Mouse (Mus musculus): ENCODE data around the gene Azi2. TPM values are rescaled to one million over a fixed set of nuclear protein-coding genes. Genes with fewer than 3 reads are reported as not detected.

The Azi2 gene
- polyA plus RNA-seq, 1 experiment: 25.5 TPM

DNA sequence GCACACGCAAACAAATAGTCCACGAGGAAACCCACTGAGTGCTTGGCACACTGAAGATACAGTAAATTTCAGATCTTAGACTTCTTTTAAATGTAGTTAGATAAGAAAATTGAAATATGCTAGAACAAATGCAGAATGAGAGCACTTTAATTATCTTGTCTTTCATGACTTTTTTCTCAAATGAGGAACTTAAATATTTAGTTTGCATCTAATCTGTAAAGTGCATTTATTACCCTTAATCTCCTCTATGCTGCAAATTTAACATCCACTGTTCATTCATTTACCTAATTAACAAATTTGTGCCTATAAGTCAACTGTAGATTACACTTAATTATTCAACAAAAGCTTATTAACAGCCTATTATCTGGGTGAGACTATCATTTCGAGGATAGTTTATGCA is 5.3 kb upstream of the Azi2 start:
- Histone ChIP-seq H3K27me3 (replicated peaks) (no peaks in the 10 kb centered on the region), H3K9me3 (no peaks in the 10 kb centered on the region), H3K4me1 (peaks cover 10% of the 10 kb centered on the region; the same call in 1 of the 2 replicates), H3K4me3 (replicated peaks) (no peak overlapping the region), H3K36me3 (replicated peaks; ENCODE audit: low read length) (no peaks in the 10 kb centered on the region)
- TF ChIP-seq FLI1 (IDR thresholded peaks at IDR 0.05; ENCODE audit: low read length) (no peak), GATA1 (IDR thresholded peaks at IDR 0.05; ENCODE audit: borderline replicate concordance, low read length) (no peak)

- no peaks in the 10 kb centered on the region for H3K9me3 ChIP-seq
- TF ChIP-seq FLI1 (IDR thresholded peaks at IDR 0.05; ENCODE audit: low read length) (no peak), GATA1 (IDR thresholded peaks at IDR 0.05; ENCODE audit: borderline replicate concordance, low read length) (no peak)
- peak overlapping the region; percentile 97 for H3K4me3 ChIP-seq (replicated peaks)
- peaks cover 36% of the 10 kb centered on the region for H3K4me1 ChIP-seq
- no peaks in the 10 kb centered on the region for H3K27me3 ChIP-seq (replicated peaks)
- H3K36me3 ChIP-seq (replicated peaks; ENCODE audit: low read length): peaks cover 24% of the 10 kb centered on the region
Observed at GRCm38 (mm10) chr9:118041022-118041400, 712 bp downstream of the Azi2 start.

GRCm38 (mm10) chr9:118041646-118042045 is 1.3 kb downstream of the Azi2 start:
- H3K4me3 ChIP-seq (replicated peaks): peak overlapping the region; percentile 97
- TF ChIP-seq FLI1 (IDR thresholded peaks at IDR 0.05; ENCODE audit: low read length): no peak
- no peak for TF ChIP-seq GATA1 (IDR thresholded peaks at IDR 0.05; ENCODE audit: borderline replicate concordance, low read length)
- no peaks in the 10 kb centered on the region for H3K9me3 ChIP-seq

GRCm38 (mm10) chr9:118042738-118043137 is 2.4 kb downstream of the Azi2 start:
- Histone ChIP-seq H3K36me3 (replicated peaks; ENCODE audit: low read length) (peaks cover 38% of the 10 kb centered on the region), H3K4me3 (replicated peaks) (no peak overlapping the region), H3K9me3 (no peaks in the 10 kb centered on the region), H3K4me1 (peaks cover 41% of the 10 kb centered on the region), H3K27me3 (replicated peaks) (no peaks in the 10 kb centered on the region)
- TF ChIP-seq FLI1 (IDR thresholded peaks at IDR 0.05; ENCODE audit: low read length) (no peak), GATA1 (IDR thresholded peaks at IDR 0.05; ENCODE audit: borderline replicate concordance, low read length) (no peak)

More at GRCm38 (mm10) chr9:118041646-118042045, 1.3 kb downstream of the Azi2 start:
- peaks cover 28% of the 10 kb centered on the region for H3K36me3 ChIP-seq (replicated peaks; ENCODE audit: low read length)
- H3K4me1 ChIP-seq: peaks cover 36% of the 10 kb centered on the region
- H3K27me3 ChIP-seq (replicated peaks): no peaks in the 10 kb centered on the region

DNA sequence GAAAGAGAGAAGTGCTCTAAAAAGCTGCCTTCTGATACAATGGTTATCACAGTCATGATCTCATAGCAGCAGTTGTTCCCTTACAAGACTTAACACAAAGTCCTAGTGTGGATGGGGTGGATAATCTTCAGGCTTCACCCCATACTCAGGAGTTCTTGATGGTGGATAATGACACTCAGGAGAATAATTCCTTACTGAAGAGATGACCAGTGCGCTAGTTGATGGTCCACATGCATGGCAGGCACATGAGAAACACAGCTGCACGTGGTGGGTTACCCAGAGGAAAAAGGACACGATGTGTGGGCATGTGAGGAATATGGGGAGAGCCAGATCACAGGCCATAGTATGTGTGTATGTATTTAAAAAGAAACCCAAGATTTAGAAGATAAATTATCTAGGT is 3.3 kb downstream of the Azi2 start:
- no peaks in the 10 kb centered on the region for H3K9me3 ChIP-seq
- no peak overlapping the region for H3K4me3 ChIP-seq (replicated peaks)
- H3K27me3 ChIP-seq (replicated peaks): no peaks in the 10 kb centered on the region
- no peak for TF ChIP-seq FLI1 (IDR thresholded peaks at IDR 0.05; ENCODE audit: low read length)
- no peak for TF ChIP-seq GATA1 (IDR thresholded peaks at IDR 0.05; ENCODE audit: borderline replicate concordance, low read length)
- peaks cover 41% of the 10 kb centered on the region for H3K4me1 ChIP-seq
- H3K36me3 ChIP-seq (replicated peaks; ENCODE audit: low read length): peaks cover 47% of the 10 kb centered on the region

GRCm38 (mm10) chr9:118045011-118045533 is 4.8 kb downstream of the Azi2 start:
- H3K4me3 ChIP-seq (replicated peaks): no peak overlapping the region
- H3K36me3 ChIP-seq (replicated peaks; ENCODE audit: low read length): peaks cover 61% of the 10 kb centered on the region
- H3K27me3 ChIP-seq (replicated peaks): no peaks in the 10 kb centered on the region
- no peaks in the 10 kb centered on the region for H3K9me3 ChIP-seq
- H3K4me1 ChIP-seq: peaks cover 38% of the 10 kb centered on the region
- no peak for TF ChIP-seq FLI1 (IDR thresholded peaks at IDR 0.05; ENCODE audit: low read length)
- no peak for TF ChIP-seq GATA1 (IDR thresholded peaks at IDR 0.05; ENCODE audit: borderline replicate concordance, low read length)

GRCm38 (mm10) chr9:118053286-118053685 is 13.0 kb downstream of the Azi2 start:
- Histone ChIP-seq H3K4me1 (peaks cover 9% of the 10 kb centered on the region), H3K36me3 (replicated peaks; ENCODE audit: low read length) (peaks cover 87% of the 10 kb centered on the region)

GRCm38 (mm10) chr9:118059101-118059500 is 18.8 kb downstream of the Azi2 start:
- Histone ChIP-seq H3K36me3 (replicated peaks; ENCODE audit: low read length) (peaks cover 84% of the 10 kb centered on the region), H3K9me3 (no peaks in the 10 kb centered on the region), H3K4me1 (peaks cover 3% of the 10 kb centered on the region; the same call in 1 of the 2 replicates), H3K27me3 (replicated peaks) (no peaks in the 10 kb centered on the region), H3K4me3 (replicated peaks) (no peak overlapping the region)
- TF ChIP-seq FLI1 (IDR thresholded peaks at IDR 0.05; ENCODE audit: low read length) (no peak), GATA1 (IDR thresholded peaks at IDR 0.05; ENCODE audit: borderline replicate concordance, low read length) (no peak)

More at GRCm38 (mm10) chr9:118053286-118053685, 13.0 kb downstream of the Azi2 start:
- no peak overlapping the region for H3K4me3 ChIP-seq (replicated peaks)
- no peaks in the 10 kb centered on the region for H3K9me3 ChIP-seq
- TF ChIP-seq FLI1 (IDR thresholded peaks at IDR 0.05; ENCODE audit: low read length): no peak
- TF ChIP-seq GATA1 (IDR thresholded peaks at IDR 0.05; ENCODE audit: borderline replicate concordance, low read length): no peak
- H3K27me3 ChIP-seq (replicated peaks): no peaks in the 10 kb centered on the region

GRCm38 (mm10) chr9:118070442-118070841 is 30.1 kb downstream of the Azi2 start:
- TF ChIP-seq FLI1 (IDR thresholded peaks at IDR 0.05; ENCODE audit: low read length): no peak
- TF ChIP-seq GATA1 (IDR thresholded peaks at IDR 0.05; ENCODE audit: borderline replicate concordance, low read length): no peak
- no peak overlapping the region for H3K4me3 ChIP-seq (replicated peaks)
- no peaks in the 10 kb centered on the region for H3K27me3 ChIP-seq (replicated peaks)
- H3K9me3 ChIP-seq: no peaks in the 10 kb centered on the region
- H3K4me1 ChIP-seq: peaks cover 26% of the 10 kb centered on the region
- peaks cover 97% of the 10 kb centered on the region for H3K36me3 ChIP-seq (replicated peaks; ENCODE audit: low read length)

DNA sequence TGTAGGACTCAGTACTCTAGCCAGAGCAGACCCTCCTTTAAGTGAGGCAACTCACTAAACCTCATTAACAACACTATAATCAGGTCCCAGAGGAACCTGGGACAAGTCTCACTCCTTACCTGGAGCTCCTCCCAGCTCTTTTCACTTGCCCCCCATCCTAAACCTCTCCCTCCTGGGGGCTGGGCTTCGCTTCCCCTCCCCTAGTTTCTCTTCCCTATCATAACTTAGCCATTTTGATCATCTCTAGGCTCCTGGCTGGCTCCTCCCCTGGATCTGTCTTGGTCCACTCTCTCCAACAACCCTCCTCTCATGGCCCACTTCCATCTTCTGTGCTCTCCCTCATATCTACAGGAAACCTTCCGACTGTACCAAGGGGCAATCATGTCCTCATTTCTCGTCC is 31.0 kb downstream of the Azi2 start:
- Histone ChIP-seq H3K9me3 (no peaks in the 10 kb centered on the region), H3K4me3 (replicated peaks) (no peak overlapping the region), H3K36me3 (replicated peaks; ENCODE audit: low read length) (peaks cover 89% of the 10 kb centered on the region), H3K27me3 (replicated peaks) (no peaks in the 10 kb centered on the region), H3K4me1 (peaks cover 26% of the 10 kb centered on the region)
- no peak for TF ChIP-seq FLI1 (IDR thresholded peaks at IDR 0.05; ENCODE audit: low read length)
- TF ChIP-seq GATA1 (IDR thresholded peaks at IDR 0.05; ENCODE audit: borderline replicate concordance, low read length): no peak

All from megakaryocyte, embryonic 14.5 days (primary cell).